Mouse (Mus musculus): ENCODE results near the gene Lrrc27. TPM values are rescaled to one million over a fixed set of nuclear protein-coding genes. Genes with fewer than 3 reads are reported as not detected.
A peak's percentile ranks its signal among the peaks of the same experiment; 100 is the strongest.

The Lrrc27 gene
- 4.1 and 4.6 TPM in 2 replicates for polyA plus RNA-seq (2015; fragmentation: Nextera tagmentation; extraction: Ambion mirVana)

DNA sequence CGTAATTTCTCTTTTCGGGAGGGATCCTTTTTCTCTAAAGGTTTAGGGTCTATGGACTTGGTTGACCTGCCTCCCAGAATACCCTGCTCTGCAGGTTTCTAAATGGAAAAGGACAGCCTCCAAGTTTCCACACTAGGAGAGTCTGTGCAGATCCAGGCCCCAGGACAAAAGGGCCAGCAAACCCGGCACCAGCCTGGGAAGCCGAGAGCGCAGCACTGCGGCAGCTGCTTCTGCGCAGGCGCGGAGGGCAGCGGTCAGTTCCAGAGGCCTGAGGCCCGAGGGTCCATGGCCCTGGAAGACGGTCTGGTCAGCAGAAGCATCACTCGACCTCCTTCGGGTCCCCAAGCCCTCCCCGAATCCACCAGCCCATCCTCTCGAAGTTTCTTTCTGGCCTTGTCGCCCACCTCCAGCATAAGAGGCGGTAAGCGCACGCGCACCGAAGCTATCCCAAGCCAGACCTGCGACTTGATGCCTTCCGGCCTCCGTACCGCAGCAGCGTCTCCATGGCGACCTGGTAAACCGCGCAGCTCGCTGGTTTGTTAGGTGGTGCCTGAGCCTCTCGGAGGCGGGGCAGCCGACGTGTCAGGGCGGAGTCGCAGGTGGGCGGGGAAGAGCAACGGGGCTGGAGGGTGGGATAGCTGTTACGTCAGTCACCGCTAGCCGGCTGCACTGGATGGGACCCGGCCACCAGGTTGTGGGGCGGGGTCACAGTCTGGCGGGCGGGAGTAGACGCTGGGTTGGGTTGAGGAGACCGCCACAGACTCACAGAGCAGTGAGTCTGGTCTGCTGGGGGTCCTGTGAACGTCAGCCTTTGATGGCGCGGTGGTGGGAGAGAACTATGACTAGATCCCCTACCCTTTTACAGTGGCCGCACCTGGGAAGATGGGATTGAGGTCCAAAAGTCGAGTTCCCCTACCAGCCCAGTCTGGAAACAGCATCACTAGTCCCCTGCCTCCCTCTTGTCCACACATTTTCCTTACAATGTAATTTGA is at the start of gene Lrrc27, which contains the start of gene Stk32c:
Gene Lrrc27, plus strand, starts transcription at position 235 of the 992 bp plus-strand sequence.
Gene Stk32c, minus strand, starts transcription at position 554 of the 992 bp plus-strand sequence.
- Histone ChIP-seq H3K36me3 (replicated peaks) (no peaks in the 10 kb centered on the region), H3K9ac (peak within 1 kb of the TSS; percentile 66), H3K9me3 (no peaks in the 10 kb centered on the region), H3K4me1 (peaks cover 18% of the 10 kb centered on the region), H3K4me3 (peak within 1 kb of the TSS; percentile 66), H3K27me3 (replicated peaks) (no peaks in the 10 kb centered on the region), H3K4me2 (peak within 1 kb of the TSS; percentile 62), H3K27ac (peak within 1 kb of the TSS; percentile 91)
- ATAC-seq (replicated peaks) = peak; percentile 98
- WGBS = 1% methylated on average over 53 of the region's 53 CpGs

DNA sequence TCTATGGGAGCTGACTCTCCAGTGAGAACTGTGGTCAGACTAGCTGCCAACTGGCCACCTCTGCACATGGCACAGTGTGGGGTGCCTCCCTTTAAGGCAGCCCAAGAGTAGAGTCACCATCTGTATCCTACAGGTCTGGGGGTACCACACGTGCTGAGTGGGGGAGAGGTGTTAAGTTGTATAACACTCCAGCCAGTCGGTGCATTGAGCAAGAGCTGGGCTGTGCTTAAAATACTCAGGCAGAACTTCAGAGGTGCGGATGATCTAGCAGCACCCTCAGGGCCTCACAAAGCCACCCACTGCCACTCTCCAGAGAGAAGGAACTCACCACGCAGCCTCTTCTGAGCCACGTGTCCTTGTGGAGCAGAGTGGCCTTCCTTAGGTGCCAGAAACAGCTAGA is 48.4 kb upstream of the Lrrc27 start:
- no peak overlapping the region for H3K27ac ChIP-seq
- 80% methylated on average over 5 of the region's 5 CpGs for WGBS

DNA sequence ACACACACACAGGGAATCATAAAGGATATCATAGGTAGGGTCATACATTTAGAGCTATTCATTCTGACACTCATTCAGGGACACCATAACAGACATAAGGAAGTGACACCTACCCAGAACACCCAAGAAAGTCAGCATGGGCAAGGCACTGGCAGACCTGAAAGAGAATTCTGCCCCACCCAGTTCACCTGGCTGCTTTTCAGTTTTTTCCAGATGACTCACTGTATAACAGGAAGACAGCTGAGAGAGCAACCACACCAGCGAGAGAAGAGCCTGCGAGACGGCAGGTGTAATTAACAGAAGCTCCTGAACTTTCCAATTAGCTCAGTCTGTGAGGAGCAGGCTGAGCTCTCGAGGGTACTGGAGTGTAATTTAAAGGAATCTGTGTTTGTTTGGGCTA is 43.6 kb upstream of the Lrrc27 start:
- H3K27me3 ChIP-seq (replicated peaks) = no peaks in the 10 kb centered on the region
- H3K36me3 ChIP-seq (replicated peaks) = no peaks in the 10 kb centered on the region
- no peak overlapping the region for H3K4me3 ChIP-seq
- 0 out of 2 replicates have a peak, but pooled peaks cover 6% of the 10 kb centered on the region for H3K9me3 ChIP-seq
- no peak for ATAC-seq (replicated peaks)
- H3K27ac ChIP-seq = no peak overlapping the region
- WGBS = 70% methylated on average over 4 of the region's 4 CpGs
- no peak overlapping the region for H3K9ac ChIP-seq
- H3K4me2 ChIP-seq = no peak overlapping the region
- H3K4me1 ChIP-seq = no peaks in the 10 kb centered on the region

More for the DNA sequence above, 48.4 kb upstream of the Lrrc27 start:
- no peak for ATAC-seq (replicated peaks)
- Histone ChIP-seq H3K4me3 (no peak overlapping the region), H3K27me3 (replicated peaks) (no peaks in the 10 kb centered on the region), H3K36me3 (replicated peaks) (no peaks in the 10 kb centered on the region), H3K4me1 (peaks cover under 1% of the 10 kb centered on the region; the same call in 1 of the 2 replicates), H3K9me3 (0 out of 2 replicates have a peak, but pooled peaks cover 6% of the 10 kb centered on the region), H3K9ac (no peak overlapping the region), H3K4me2 (no peak overlapping the region)

DNA sequence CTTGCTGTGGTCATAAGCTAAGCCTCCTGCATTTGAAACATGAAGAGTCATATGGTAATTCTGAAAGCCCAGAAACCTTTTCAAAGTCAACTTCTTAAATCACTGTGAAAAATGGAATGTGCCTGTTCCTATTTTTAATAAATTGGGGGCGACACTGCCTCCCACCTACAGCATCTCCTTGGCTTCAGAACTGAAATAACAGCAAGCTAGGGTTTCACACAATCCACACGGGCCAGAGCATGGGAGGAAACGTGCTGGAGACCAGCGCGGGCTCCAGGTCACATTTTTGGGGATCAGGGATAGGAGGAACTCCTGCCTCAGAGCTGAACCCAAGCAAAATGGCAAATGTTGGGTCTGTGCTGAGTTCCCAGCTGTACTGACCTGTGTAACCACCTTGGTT is 33.5 kb upstream of the Lrrc27 start:
- WGBS = 81% methylated on average over 5 of the region's 5 CpGs
- no peak overlapping the region for H3K9ac ChIP-seq
- H3K27ac ChIP-seq = no peak overlapping the region
- no peak overlapping the region for H3K4me3 ChIP-seq
- no peak overlapping the region for H3K4me2 ChIP-seq
- no peaks in the 10 kb centered on the region for H3K36me3 ChIP-seq (replicated peaks)
- no peaks in the 10 kb centered on the region for H3K9me3 ChIP-seq
- H3K4me1 ChIP-seq = no peaks in the 10 kb centered on the region
- no peaks in the 10 kb centered on the region for H3K27me3 ChIP-seq (replicated peaks)
- ATAC-seq (replicated peaks) = no peak

DNA sequence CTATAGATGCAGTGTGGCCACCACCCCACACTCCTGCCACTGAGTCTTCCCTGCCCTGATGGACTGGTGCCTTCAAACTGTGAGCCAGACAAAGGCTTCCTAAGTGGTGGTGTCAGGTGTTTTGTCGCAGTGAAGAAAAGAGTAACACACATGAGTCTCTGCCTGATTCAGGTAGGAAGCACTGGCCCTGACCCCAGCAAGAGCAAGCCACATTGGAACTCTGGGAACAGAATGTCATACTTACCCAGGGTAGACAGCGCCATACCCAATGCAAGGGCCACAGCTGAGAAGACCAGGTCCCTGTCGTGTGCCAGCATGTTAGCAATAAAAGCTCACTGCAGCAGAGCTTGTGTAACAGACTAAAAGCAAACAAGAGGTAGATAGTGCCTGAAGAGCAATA is 32.7 kb upstream of the Lrrc27 start:
- H3K9me3 ChIP-seq = no peaks in the 10 kb centered on the region
- no peak for ATAC-seq (replicated peaks)
- no peaks in the 10 kb centered on the region for H3K4me1 ChIP-seq
- no peaks in the 10 kb centered on the region for H3K36me3 ChIP-seq (replicated peaks)
- no peak overlapping the region for H3K4me2 ChIP-seq
- 92% methylated on average over 3 of the region's 3 CpGs for WGBS
- no peak overlapping the region for H3K27ac ChIP-seq
- H3K27me3 ChIP-seq (replicated peaks) = no peaks in the 10 kb centered on the region
- no peak overlapping the region for H3K9ac ChIP-seq
- H3K4me3 ChIP-seq = no peak overlapping the region

DNA sequence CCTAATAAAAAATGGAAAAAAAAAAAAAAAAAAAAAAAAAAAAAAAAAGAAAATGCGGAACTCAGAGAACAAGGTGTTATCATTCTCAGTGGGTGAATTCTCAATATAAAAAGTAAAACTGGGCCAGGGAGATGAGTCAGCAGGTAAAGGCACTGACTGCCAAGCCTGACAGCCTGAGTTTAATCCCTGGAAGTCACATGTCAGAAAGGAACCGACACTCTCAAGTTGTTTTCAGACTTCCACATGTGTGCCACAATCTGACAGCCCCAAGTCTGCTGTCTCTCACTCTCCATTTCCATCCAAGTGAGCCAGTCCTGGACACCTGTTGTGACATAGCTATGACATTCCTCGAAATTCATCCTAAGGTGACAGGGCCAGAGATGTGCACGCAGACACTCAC is 28.4 kb upstream of the Lrrc27 start:
- ATAC-seq (replicated peaks) = no peak
- 77% methylated on average over 4 of the region's 4 CpGs for WGBS
- no peaks in the 10 kb centered on the region for H3K9me3 ChIP-seq

DNA sequence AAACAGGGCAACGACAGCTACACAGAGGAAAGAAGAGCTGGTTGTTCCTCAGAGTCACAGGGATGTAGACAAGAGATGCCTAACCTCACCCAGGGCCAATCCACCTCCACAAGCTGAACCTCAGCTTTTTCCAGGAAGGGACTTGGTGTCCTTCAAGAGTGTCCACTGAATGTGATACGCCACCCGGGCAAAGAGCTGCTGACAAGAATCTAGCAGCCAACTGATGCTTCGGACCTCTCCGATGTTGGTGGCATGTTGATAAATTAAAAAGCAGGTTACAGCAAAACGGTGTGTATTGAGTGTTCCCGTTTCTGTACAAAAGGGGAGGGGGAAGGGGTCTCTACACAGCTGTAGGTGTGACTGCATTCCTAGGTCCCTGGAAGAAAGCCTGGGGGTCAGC is 27.9 kb upstream of the Lrrc27 start:
- no peaks in the 10 kb centered on the region for H3K36me3 ChIP-seq (replicated peaks)
- no peak for ATAC-seq (replicated peaks)
- peaks cover 12% of the 10 kb centered on the region for H3K27me3 ChIP-seq (replicated peaks)
- H3K9me3 ChIP-seq = no peaks in the 10 kb centered on the region
- H3K4me3 ChIP-seq = no peak overlapping the region
- H3K27ac ChIP-seq = no peak overlapping the region
- 85% methylated on average over 7 of the region's 7 CpGs for WGBS
- peaks cover 18% of the 10 kb centered on the region for H3K4me1 ChIP-seq
- H3K4me2 ChIP-seq = no peak overlapping the region
- H3K9ac ChIP-seq = no peak overlapping the region

More for the DNA sequence above, 28.4 kb upstream of the Lrrc27 start:
- H3K36me3 ChIP-seq (replicated peaks) = no peaks in the 10 kb centered on the region
- no peak overlapping the region for H3K4me2 ChIP-seq
- H3K4me1 ChIP-seq = peaks cover 18% of the 10 kb centered on the region
- no peak overlapping the region for H3K9ac ChIP-seq
- H3K4me3 ChIP-seq = no peak overlapping the region
- H3K27ac ChIP-seq = no peak overlapping the region
- peaks cover 12% of the 10 kb centered on the region for H3K27me3 ChIP-seq (replicated peaks)

DNA sequence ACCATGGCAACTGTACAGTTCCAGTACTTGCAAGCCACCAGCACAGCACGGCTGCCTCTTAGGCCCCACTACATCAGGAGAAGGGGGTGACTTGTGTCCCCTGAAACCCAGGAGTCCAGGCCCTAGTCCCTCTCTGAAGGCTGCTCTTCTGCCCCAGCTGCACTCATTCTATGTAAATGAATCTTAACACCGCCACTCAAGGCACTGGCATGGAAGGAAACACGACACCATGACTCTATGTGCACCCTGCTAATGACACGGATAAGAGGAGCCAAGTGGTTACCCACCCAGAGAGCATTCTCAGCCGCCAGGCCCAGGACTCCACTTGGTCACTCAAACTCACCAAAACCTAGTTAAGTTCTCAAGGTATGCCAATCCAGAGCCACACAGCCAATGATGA is 26.8 kb upstream of the Lrrc27 start:
- H3K27me3 ChIP-seq (replicated peaks) = peaks cover 15% of the 10 kb centered on the region
- H3K4me2 ChIP-seq = peak overlapping the region; percentile 9; the same call in 1 of the 2 replicates
- no peaks in the 10 kb centered on the region for H3K9me3 ChIP-seq
- ATAC-seq (replicated peaks) = no peak
- WGBS = 50% methylated on average over 5 of the region's 5 CpGs
- no peak overlapping the region for H3K4me3 ChIP-seq
- no peaks in the 10 kb centered on the region for H3K36me3 ChIP-seq (replicated peaks)
- H3K4me1 ChIP-seq = peaks cover 18% of the 10 kb centered on the region
- no peak overlapping the region for H3K9ac ChIP-seq
- no peak overlapping the region for H3K27ac ChIP-seq

DNA sequence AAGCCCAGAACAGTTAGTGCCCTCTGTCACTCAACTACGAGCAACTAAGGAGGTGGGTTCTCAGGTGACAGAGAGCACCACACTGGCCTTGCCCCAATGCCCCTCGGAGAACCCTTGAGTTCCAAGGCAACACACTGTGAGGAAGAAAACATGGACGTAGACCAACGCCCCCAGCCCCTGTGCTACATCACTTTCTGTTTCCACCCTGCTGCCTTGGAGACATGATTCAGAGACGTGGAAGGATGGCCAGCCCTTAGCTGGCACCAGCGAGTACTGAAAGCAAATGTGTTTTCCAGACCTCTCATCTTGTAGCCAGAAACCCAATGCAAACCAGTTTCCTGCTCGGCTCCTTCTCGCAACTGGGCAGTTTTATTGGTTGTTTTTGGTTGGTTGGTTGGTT is 26.4 kb upstream of the Lrrc27 start:
- no peak for ATAC-seq (replicated peaks)
- Histone ChIP-seq H3K9ac (no peak overlapping the region), H3K4me3 (no peak overlapping the region), H3K36me3 (replicated peaks) (no peaks in the 10 kb centered on the region), H3K4me1 (peaks cover 18% of the 10 kb centered on the region), H3K27ac (no peak overlapping the region), H3K27me3 (replicated peaks) (peaks cover 15% of the 10 kb centered on the region), H3K9me3 (no peaks in the 10 kb centered on the region), H3K4me2 (peak overlapping the region; percentile 84; the same call in 1 of the 2 replicates)
- 75% methylated on average over 8 of the region's 8 CpGs for WGBS

DNA sequence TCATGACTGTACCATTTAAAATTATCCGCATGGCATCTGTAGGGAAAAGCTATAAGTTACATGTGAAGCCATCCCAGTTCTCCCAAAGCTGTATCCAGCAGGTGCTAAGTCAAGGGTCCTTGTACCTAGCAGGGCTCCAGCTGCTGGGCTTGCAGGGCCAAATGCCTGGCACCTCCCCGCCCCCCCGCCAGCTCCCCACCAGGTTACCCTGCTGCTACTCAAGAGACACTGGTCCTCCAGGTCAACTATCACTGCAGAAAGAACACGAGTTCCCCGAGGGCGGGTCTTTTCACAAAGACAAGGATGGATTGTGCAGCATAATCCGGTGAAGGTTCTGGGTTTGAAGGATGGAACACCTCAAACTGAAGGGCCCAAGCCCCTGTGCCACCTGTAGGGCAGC is 25.5 kb upstream of the Lrrc27 start:
- peaks cover 18% of the 10 kb centered on the region for H3K4me1 ChIP-seq
- no peaks in the 10 kb centered on the region for H3K36me3 ChIP-seq (replicated peaks)
- H3K27ac ChIP-seq = no peak overlapping the region
- WGBS = 41% methylated on average over 7 of the region's 7 CpGs
- no peaks in the 10 kb centered on the region for H3K9me3 ChIP-seq
- peak overlapping the region; percentile 69 for H3K9ac ChIP-seq
- H3K27me3 ChIP-seq (replicated peaks) = peaks cover 15% of the 10 kb centered on the region
- H3K4me3 ChIP-seq = peak overlapping the region; percentile 68
- H3K4me2 ChIP-seq = peak overlapping the region; percentile 84
- ATAC-seq (replicated peaks) = peak; percentile 6; the same call in 1 of the 2 replicates

DNA sequence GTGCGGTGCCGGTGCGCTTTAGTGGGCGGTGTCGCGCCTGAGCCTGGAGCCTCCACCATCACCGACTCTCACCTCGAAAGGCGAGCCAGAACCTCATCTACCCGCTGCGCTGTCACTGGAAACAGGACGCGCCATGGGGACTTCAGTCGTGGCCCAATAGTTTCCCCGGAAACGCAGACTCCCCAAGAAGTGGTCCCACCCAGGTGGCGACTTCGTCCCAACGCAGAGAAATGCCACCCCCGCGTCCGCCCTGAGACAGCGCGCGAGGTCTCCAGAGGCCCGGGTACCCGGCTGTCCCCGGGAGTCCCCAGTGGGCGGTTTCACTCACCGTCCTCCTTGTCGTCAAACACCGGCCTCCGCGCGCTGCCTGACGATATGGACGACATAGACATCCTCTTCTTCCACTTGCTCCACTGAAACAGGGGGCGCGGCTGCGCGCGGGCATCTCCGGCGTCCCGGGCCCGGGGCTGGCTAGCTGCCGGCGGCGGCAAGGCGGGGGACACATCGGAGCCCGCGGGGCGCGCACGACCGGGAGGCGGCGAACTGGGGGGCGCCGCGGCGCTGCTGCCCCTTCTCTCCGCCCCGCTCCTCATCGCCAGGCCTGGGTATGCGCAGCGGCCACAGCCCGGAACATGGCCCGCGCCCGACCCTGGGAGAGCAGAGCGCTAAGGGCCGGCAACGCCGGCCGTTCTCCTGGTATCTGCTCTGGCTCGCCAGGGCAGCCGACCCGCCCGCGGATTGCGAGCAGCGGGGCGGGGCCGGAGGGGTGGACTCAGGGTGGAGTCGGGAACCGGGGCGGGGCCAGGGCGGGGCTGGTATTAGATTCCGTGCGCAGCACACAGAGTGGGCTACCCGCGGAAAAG is 24.8 kb upstream of the Lrrc27 start:
- Histone ChIP-seq H3K9ac (peak overlapping the region; percentile 69), H3K4me2 (peak overlapping the region; percentile 84), H3K27ac (peak overlapping the region; percentile 70), H3K36me3 (replicated peaks) (no peaks in the 10 kb centered on the region), H3K4me3 (peak overlapping the region; percentile 68), H3K27me3 (replicated peaks) (peaks cover 15% of the 10 kb centered on the region), H3K4me1 (peaks cover 18% of the 10 kb centered on the region), H3K9me3 (no peaks in the 10 kb centered on the region)
- WGBS = under 1% methylated on average over 91 of the region's 94 CpGs
- peak; percentile 94 for ATAC-seq (replicated peaks)

Data from midbrain, embryonic 15.5 days (tissue).